ENCODE assay signal across 13 mouse cellular contexts in the genomic region with DNA sequence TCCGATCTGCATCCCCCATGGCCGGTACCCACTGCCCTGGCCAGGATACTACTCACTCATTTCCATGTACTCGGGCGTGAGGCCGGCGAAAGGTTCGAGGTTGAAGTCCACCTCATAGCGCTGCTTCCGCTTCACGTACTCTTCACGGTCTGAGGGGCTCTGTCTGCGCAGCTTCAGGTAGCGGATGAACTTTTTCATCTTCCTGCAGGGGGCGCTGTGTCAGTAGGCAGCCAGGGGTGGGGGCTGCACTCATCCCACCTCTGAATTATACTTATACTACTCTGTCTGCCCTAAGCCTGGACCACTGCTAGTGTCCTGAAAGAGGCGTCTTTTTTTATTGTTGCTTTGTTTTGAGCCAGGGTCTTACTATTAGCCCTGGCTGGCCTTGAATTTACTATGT. TPM values are rescaled to one million over a fixed set of nuclear protein-coding genes. Genes with fewer than 3 reads are reported as not detected.
DNase-seq lines count a peak whose midpoint lies in the region; ATAC-seq and TF ChIP-seq lines count a peak whose summit lies in the region.
"Had no signal": no experiment of that assay in that cellular context is flagged by ENCODE, and none has a peak within 500 bp of the region (broad histone marks: within the 10 kb centered on the region; RNA-seq: fewer than 3 reads in every experiment).

No protein-coding gene starts in this region.

- H3K27ac ChIP-seq in hindbrain, postnatal 0 days = no peak overlapping the region
- H3K27ac ChIP-seq in hindbrain, embryonic 14.5 days = no peak overlapping the region
- no peak overlapping the region for H3K27ac ChIP-seq in lung, embryonic 14.5 days (ENCODE audit: low read depth)
- H3K27ac ChIP-seq: limb, embryonic 12.5 days had no signal

- no peak for DNase-seq in hindbrain, postnatal 0 days (ENCODE audit: low spot score)
- no peak for DNase-seq in hindbrain, embryonic 14.5 days (ENCODE audit: low spot score)
- no peak for DNase-seq in lung, embryonic 14.5 days
- no peak for DNase-seq in lung, postnatal 4 days
- peak; percentile 37 for DNase-seq in ZHBTc4 (ENCODE audit: low read depth, low spot score)
- no peak for DNase-seq in retina, embryonic 14.5 days (ENCODE audit: low spot score)
- DNase-seq: cerebellum, adult 18-20 months had no signal

- 93% methylated on average over 15 of the region's 15 CpGs for WGBS in hindbrain, postnatal 0 days
- WGBS in hindbrain, embryonic 14.5 days = 89% methylated on average over 15 of the region's 15 CpGs
- WGBS in lung, embryonic 14.5 days = 87% methylated on average over 15 of the region's 15 CpGs

- H3K4me1 ChIP-seq in hindbrain, postnatal 0 days (ENCODE audit: insufficient read depth, low read length) = no peaks in the 10 kb centered on the region; the same call in 1 of the 2 replicates
- no peaks in the 10 kb centered on the region for H3K4me1 ChIP-seq in hindbrain, embryonic 14.5 days (replicated peaks; ENCODE audit: control insufficient read depth, insufficient read depth, low read length)
- no peaks in the 10 kb centered on the region for H3K4me1 ChIP-seq in lung, embryonic 14.5 days (ENCODE audit: insufficient read depth)
- no peaks in the 10 kb centered on the region; the same call in 1 of the 2 replicates for H3K4me1 ChIP-seq in E14TG2a.4 (replicated peaks; ENCODE audit: low read depth, low read length)
- H3K4me1 ChIP-seq: limb, embryonic 12.5 days; megakaryocyte, embryonic 14.5 days had no signal

- no peak overlapping the region for H3K4me3 ChIP-seq in hindbrain, postnatal 0 days (ENCODE audit: low read length)
- H3K4me3 ChIP-seq in hindbrain, embryonic 14.5 days (replicated peaks; ENCODE audit: low read length) = no peak overlapping the region
- no peak overlapping the region for H3K4me3 ChIP-seq in lung, embryonic 14.5 days (ENCODE audit: low read depth, low read length)
- H3K4me3 ChIP-seq in E14TG2a.4 (replicated peaks; ENCODE audit: low read length) = no peak overlapping the region
- H3K4me3 ChIP-seq: hindbrain, embryonic 10.5 days; limb, embryonic 12.5 days; lung, embryonic 15.5 days; megakaryocyte, embryonic 14.5 days had no signal

- no peak overlapping the region for H3K4me2 ChIP-seq in hindbrain, postnatal 0 days (ENCODE audit: low read depth, low read length)
- H3K4me2 ChIP-seq in hindbrain, embryonic 14.5 days (replicated peaks) = no peak overlapping the region
- H3K4me2 ChIP-seq in lung, embryonic 14.5 days = no peak overlapping the region
- H3K4me2 ChIP-seq: limb, embryonic 12.5 days; lung, embryonic 15.5 days had no signal

- no peak for ATAC-seq in hindbrain, postnatal 0 days
- no peak for ATAC-seq in hindbrain, embryonic 14.5 days (ENCODE audit: low FRiP score)
- ATAC-seq in lung, embryonic 14.5 days (ENCODE audit: insufficient read depth) = no peak
- ATAC-seq: intestine, embryonic 16.5 days had no signal

- H3K36me3 ChIP-seq in hindbrain, postnatal 0 days (ENCODE audit: insufficient read depth, low read length) = no peaks in the 10 kb centered on the region
- H3K36me3 ChIP-seq in hindbrain, embryonic 14.5 days (replicated peaks; ENCODE audit: control insufficient read depth, insufficient read depth) = no peaks in the 10 kb centered on the region
- peaks cover 7% of the 10 kb centered on the region for H3K36me3 ChIP-seq in lung, embryonic 14.5 days (ENCODE audit: insufficient read depth)
- H3K36me3 ChIP-seq in E14TG2a.4 (ENCODE audit: insufficient read depth, low read length) = no peaks in the 10 kb centered on the region
- H3K36me3 ChIP-seq: limb, embryonic 12.5 days; lung, embryonic 15.5 days had no signal

- no peaks in the 10 kb centered on the region for H3K27me3 ChIP-seq in hindbrain, postnatal 0 days (ENCODE audit: insufficient read depth, low read length)
- H3K27me3 ChIP-seq in hindbrain, embryonic 14.5 days (ENCODE audit: control insufficient read depth, insufficient read depth, low read length) = no peaks in the 10 kb centered on the region
- H3K27me3 ChIP-seq in lung, embryonic 14.5 days (ENCODE audit: insufficient read depth, low read length) = no peaks in the 10 kb centered on the region
- H3K27me3 ChIP-seq in E14TG2a.4 (ENCODE audit: insufficient read depth, low read length) = peaks cover 14% of the 10 kb centered on the region
- H3K27me3 ChIP-seq: limb, embryonic 12.5 days; lung, embryonic 15.5 days had no signal

- TF ChIP-seq CTCF in hindbrain, postnatal 0 days (IDR thresholded peaks at IDR 0.05; ENCODE audit: low read depth) = peak; percentile 34; the same call in 1 of the 2 replicates
- peak; percentile 48 for TF ChIP-seq CTCF in lung, embryonic 14.5 days (IDR thresholded peaks at IDR 0.05; ENCODE audit: low read depth)
- peak; percentile 25 for TF ChIP-seq CTCF in E14TG2a.4 (conservative IDR thresholded peaks at IDR 0.05; ENCODE audit: low read length)

- no peaks in the 10 kb centered on the region for H3K9me3 ChIP-seq in hindbrain, postnatal 0 days (ENCODE audit: low read length)
- H3K9me3 ChIP-seq in hindbrain, embryonic 14.5 days (ENCODE audit: control insufficient read depth, low read length) = no peaks in the 10 kb centered on the region
- no peaks in the 10 kb centered on the region for H3K9me3 ChIP-seq in lung, embryonic 14.5 days (ENCODE audit: low read depth, low read length)
- H3K9me3 ChIP-seq in E14TG2a.4 (ENCODE audit: low read length) = no peaks in the 10 kb centered on the region
- H3K9me3 ChIP-seq: hindbrain, embryonic 10.5 days; limb, embryonic 12.5 days; lung, embryonic 15.5 days; megakaryocyte, embryonic 14.5 days had no signal

- no peak overlapping the region for H3K9ac ChIP-seq in hindbrain, postnatal 0 days (replicated peaks; ENCODE audit: low read length)
- no peak overlapping the region for H3K9ac ChIP-seq in hindbrain, embryonic 14.5 days
- no peak overlapping the region for H3K9ac ChIP-seq in lung, embryonic 14.5 days
- H3K9ac ChIP-seq: limb, embryonic 12.5 days; lung, embryonic 15.5 days had no signal

RNA-seq across cellular contexts. Expression of gene Fadd, which starts 25.6 kb away (rescaled TPM):
- total RNA-seq in hindbrain, postnatal 0 days (2014; rRNA removed) = 3.4 and 4.3 TPM in 2 replicates
- 3.1 and 3.7 TPM in 2 replicates for polyA plus RNA-seq in hindbrain, postnatal 0 days (2015; fragmentation: Nextera tagmentation; extraction: Ambion mirVana)
- 4.6 and 5.4 TPM in 2 replicates for polyA plus RNA-seq in hindbrain, embryonic 14.5 days (2014; fragmentation: Nextera tagmentation; extraction: Ambion mirVana)
- 12.8 and 13.4 TPM in 2 replicates for polyA plus RNA-seq in lung, embryonic 14.5 days (2014; fragmentation: Nextera tagmentation; extraction: Ambion mirVana)

RNA-seq across cellular contexts. Expression of gene Ppfia1, which starts 54.3 kb away (rescaled TPM):
- total RNA-seq in hindbrain, postnatal 0 days (2014; rRNA removed) = 27.4 and 36.2 TPM in 2 replicates
- polyA plus RNA-seq in hindbrain, postnatal 0 days (2015; fragmentation: Nextera tagmentation; extraction: Ambion mirVana) = 15.6 and 17.2 TPM in 2 replicates
- 26.0 and 29.3 TPM in 2 replicates for polyA plus RNA-seq in hindbrain, embryonic 14.5 days (2014; fragmentation: Nextera tagmentation; extraction: Ambion mirVana)
- polyA plus RNA-seq in lung, embryonic 14.5 days (2014; fragmentation: Nextera tagmentation; extraction: Ambion mirVana) = 42.7 and 47.6 TPM in 2 replicates
